Mouse (Mus musculus) forebrain, embryonic 15.5 days (tissue): ENCODE measurements around the gene Cxcr2. TPM values are rescaled to one million over a fixed set of nuclear protein-coding genes. Genes with fewer than 3 reads are reported as not detected.

Experiments
- ATAC-seq: fragments of 200-750 bp; cut with Nextera tagmentation; replicated peaks from 2 replicates; pipeline ENCODE4 v1.8.0; 2017; ENCODE audit warnings: mild to moderate bottlenecking, moderate TSS enrichment, moderate library complexity
- H3K27ac ChIP-seq: fragments of 300-500 bp; sonication (generic); replicated peaks from 2 replicates; pipeline ENCODE4 v1.5.1; 2015; ENCODE audit warnings: mild to moderate bottlenecking, inconsistent platforms
- H3K27me3 ChIP-seq: fragments of 300-500 bp; sonication (generic); 2 replicates; pipeline ENCODE4 v1.6.1; 2015; ENCODE audit warnings: inconsistent platforms
- H3K36me3 ChIP-seq: fragments of 300-500 bp; sonication (generic); 2 replicates; pipeline ENCODE4 v1.6.1; 2015; ENCODE audit warnings: mild to moderate bottlenecking, inconsistent platforms
- H3K4me1 ChIP-seq: fragments of 300-500 bp; sonication (generic); 2 replicates; pipeline ENCODE4 v1.6.1; 2015; ENCODE audit warnings: inconsistent platforms
- H3K4me2 ChIP-seq: fragments of 300-500 bp; sonication (generic); replicated peaks from 2 replicates; pipeline ENCODE4 v1.6.1; 2015; ENCODE audit warnings: mild to moderate bottlenecking, inconsistent platforms
- H3K4me3 ChIP-seq: fragments of 300-500 bp; sonication (generic); 2 replicates; pipeline ENCODE4 v1.5.1; 2015; ENCODE audit warnings: mild to moderate bottlenecking, inconsistent platforms
- H3K9ac ChIP-seq: fragments of 300-500 bp; sonication (generic); replicated peaks from 2 replicates; pipeline ENCODE4 v1.6.1; 2015; ENCODE audit warnings: mild to moderate bottlenecking, inconsistent platforms
- H3K9me3 ChIP-seq: fragments of 300-500 bp; sonication (generic); 2 replicates; pipeline ENCODE4 v1.6.1; 2016; ENCODE audit warnings: inconsistent platforms
- WGBS: fragments of 180-500 bp; shearing (Covaris S2); methylation state at CpG from one replicate; pipeline ENCODE4 v1.1.7; 2015; ENCODE audit warnings: mixed read lengths; 5-methylcytosine and 5-hydroxymethylcytosine counted together
- microRNA counts: library from miRNA; unstranded; fragments of <30 nt; microRNA quantifications from one replicate; lab custom pipeline; 2016
- microRNA-seq: library from miRNA; unstranded; fragments of <30 nt; microRNA quantifications from one replicate; pipeline ENCODE4, GENCODE M21; 2016
- polyA plus RNA-seq: library from polyadenylated mRNA; unstranded; fragments of >200 nt; fragmentation: Nextera tagmentation; extraction: Ambion mirVana; gene quantifications from 2 replicates; pipeline ENCODE4 v1.2.1, GENCODE M21; 2015

Cxcr2 gene
- polyA plus RNA-seq, 1 experiment from 2014 or later = 0.13 TPM

- no peaks in the 10 kb centered on the region for H3K27me3 ChIP-seq
- no peak for ATAC-seq
- H3K9ac ChIP-seq = no peak overlapping the region
- no peaks in the 10 kb centered on the region for H3K36me3 ChIP-seq
- no peak overlapping the region for H3K4me2 ChIP-seq
- no peaks in the 10 kb centered on the region for H3K9me3 ChIP-seq
- H3K4me3 ChIP-seq = no peak overlapping the region
- 70% methylated on average over 5 of the region's 5 CpGs for WGBS
- H3K27ac ChIP-seq = no peak overlapping the region
- H3K4me1 ChIP-seq = peaks cover 6% of the 10 kb centered on the region; the same call in 1 of the 2 replicates
Measured at GRCm38 (mm10) chr1:74203457-74203856, 49.7 kb downstream of the Cxcr2 start.

GRCm38 (mm10) chr1:74205881-74206280, 52.1 kb downstream of the Cxcr2 start:
- no peak for ATAC-seq
- no peaks in the 10 kb centered on the region for H3K9me3 ChIP-seq
- 70% methylated on average over 7 of the region's 7 CpGs for WGBS

GRCm38 (mm10) chr1:74206642-74207041, 52.9 kb downstream of the Cxcr2 start:
- Histone ChIP-seq H3K27me3 (no peaks in the 10 kb centered on the region), H3K9ac (no peak overlapping the region), H3K9me3 (no peaks in the 10 kb centered on the region), H3K27ac (no peak overlapping the region), H3K36me3 (no peaks in the 10 kb centered on the region), H3K4me2 (no peak overlapping the region), H3K4me3 (no peak overlapping the region), H3K4me1 (peaks cover 6% of the 10 kb centered on the region; the same call in 1 of the 2 replicates)
- WGBS = 62% methylated on average over 8 of the region's 8 CpGs
- no peak for ATAC-seq

More at GRCm38 (mm10) chr1:74205881-74206280, 52.1 kb downstream of the Cxcr2 start:
- Histone ChIP-seq H3K36me3 (no peaks in the 10 kb centered on the region), H3K27ac (no peak overlapping the region), H3K4me3 (no peak overlapping the region), H3K27me3 (no peaks in the 10 kb centered on the region), H3K9ac (no peak overlapping the region), H3K4me2 (no peak overlapping the region), H3K4me1 (peaks cover 6% of the 10 kb centered on the region; the same call in 1 of the 2 replicates)

GRCm38 (mm10) chr1:74207906-74208305, 54.1 kb downstream of the Cxcr2 start:
- WGBS = 45% methylated on average over 9 of the region's 9 CpGs
- Histone ChIP-seq H3K9ac (no peak overlapping the region), H3K27me3 (no peaks in the 10 kb centered on the region), H3K36me3 (no peaks in the 10 kb centered on the region), H3K9me3 (no peaks in the 10 kb centered on the region), H3K4me1 (peaks cover 6% of the 10 kb centered on the region; the same call in 1 of the 2 replicates), H3K27ac (peak overlapping the region; percentile 14; the same call in 1 of the 2 replicates), H3K4me2 (no peak overlapping the region), H3K4me3 (no peak overlapping the region)
- peak; percentile 78 for ATAC-seq

- H3K36me3 ChIP-seq = no peaks in the 10 kb centered on the region
- H3K9ac ChIP-seq = no peak overlapping the region
- H3K27me3 ChIP-seq = no peaks in the 10 kb centered on the region
- H3K4me3 ChIP-seq = no peak overlapping the region
- peaks cover 6% of the 10 kb centered on the region; the same call in 1 of the 2 replicates for H3K4me1 ChIP-seq
- H3K27ac ChIP-seq = no peak overlapping the region
- no peak overlapping the region for H3K4me2 ChIP-seq
- no peaks in the 10 kb centered on the region for H3K9me3 ChIP-seq
- ATAC-seq = no peak
- WGBS = 95% methylated on average over 8 of the region's 8 CpGs
Measured at GRCm38 (mm10) chr1:74208941-74209340, 55.2 kb downstream of the Cxcr2 start.

MicroRNAs within 50 kb of the gene (microRNA counts, 519-probe panel; counts per million panel counts)
- 2,072 counts per million, percentile 29 among the panel's probes with 10 or more counts for microRNA mmu-miR-1928 (lab: Ali Mortazavi, UCI)

Small RNAs within 50 kb of the gene (microRNA-seq; reads per million reads assigned to microRNA genes)
- not detected for gene Mir1928

Other genes starting within 250 kb of the Cxcr2 start
- 6.0 and 7.9 TPM in 2 replicates for gene Tns1, start 29.5 kb upstream of the Cxcr2 start, polyA plus RNA-seq
- gene Rufy4, start 28.4 kb upstream of the Cxcr2 start, polyA plus RNA-seq = 0.13 and 0.14 TPM in 2 replicates
- not detected in 2 replicates for gene Cxcr1, start 40.6 kb downstream of the Cxcr2 start, polyA plus RNA-seq
- 403 and 418 TPM in 2 replicates for gene Arpc2, start 82.1 kb downstream of the Cxcr2 start, polyA plus RNA-seq
- gene Gpbar1, start 124.6 kb downstream of the Cxcr2 start, polyA plus RNA-seq = 0.34 TPM in 1 of 2 replicates, not detected in the other
- 211 and 214 TPM in 2 replicates for gene Aamp, start 130.7 kb downstream of the Cxcr2 start, polyA plus RNA-seq
- 99.2 and 104 TPM in 2 replicates for gene Pnkd, start 130.9 kb downstream of the Cxcr2 start, polyA plus RNA-seq
- 5.4 and 6.8 TPM in 2 replicates for gene Tmbim1, start 151.6 kb downstream of the Cxcr2 start, polyA plus RNA-seq
- gene Catip, start 208.1 kb downstream of the Cxcr2 start, polyA plus RNA-seq = 0.38 and 1.2 TPM in 2 replicates
- 1.9 and 3.2 TPM in 2 replicates for gene Slc11a1, start 221.2 kb downstream of the Cxcr2 start, polyA plus RNA-seq
- gene Ctdsp1, start 237.5 kb downstream of the Cxcr2 start, polyA plus RNA-seq = 21.4 and 22.4 TPM in 2 replicates